Mouse (Mus musculus) gonadal fat pad, adult 2 months (tissue): ENCODE results near the gene Wdr82. TPM values are rescaled to one million over a fixed set of nuclear protein-coding genes. Genes with fewer than 3 reads are reported as not detected.
"Not testable (repeated sequence)": the region's sequence is repeated elsewhere in the genome, so short reads cannot be mapped to it uniquely, and the experiment has no call there.

Source experiments
- DNase-seq: peaks from one replicate; pipeline ENCODE4 v3.0.0-alpha.2; 2012; ENCODE audit warnings: low read depth
- polyA plus RNA-seq: library from polyadenylated mRNA; depleted of rRNA; stranded (reverse); fragments of >200 nt; gene quantifications from 2 replicates; pipeline ENCODE4 v1.2.3, GENCODE M21; 2012

Wdr82 gene
- polyA plus RNA-seq, 1 experiment: 46.2 TPM

DNA sequence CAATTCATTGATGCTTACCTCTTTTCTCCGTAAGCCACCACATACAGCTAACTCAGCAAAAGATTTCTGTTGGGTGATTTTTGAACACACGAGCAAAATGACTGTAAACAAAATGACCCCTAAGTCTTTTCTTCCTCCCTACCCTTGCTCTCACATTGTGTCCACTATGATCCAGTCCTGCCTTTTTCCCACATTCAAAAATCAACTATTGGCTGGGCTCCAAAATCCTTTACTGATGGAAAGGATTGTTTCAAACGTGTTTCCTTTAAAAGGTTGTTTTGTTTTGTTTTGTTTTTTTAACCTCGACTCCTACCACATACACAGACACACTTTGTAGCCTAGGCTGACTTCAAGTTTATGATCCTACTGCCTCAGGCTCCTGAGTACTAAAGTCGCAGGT, 10.3 kb upstream of the Wdr82 start:
- no peak for DNase-seq

DNA sequence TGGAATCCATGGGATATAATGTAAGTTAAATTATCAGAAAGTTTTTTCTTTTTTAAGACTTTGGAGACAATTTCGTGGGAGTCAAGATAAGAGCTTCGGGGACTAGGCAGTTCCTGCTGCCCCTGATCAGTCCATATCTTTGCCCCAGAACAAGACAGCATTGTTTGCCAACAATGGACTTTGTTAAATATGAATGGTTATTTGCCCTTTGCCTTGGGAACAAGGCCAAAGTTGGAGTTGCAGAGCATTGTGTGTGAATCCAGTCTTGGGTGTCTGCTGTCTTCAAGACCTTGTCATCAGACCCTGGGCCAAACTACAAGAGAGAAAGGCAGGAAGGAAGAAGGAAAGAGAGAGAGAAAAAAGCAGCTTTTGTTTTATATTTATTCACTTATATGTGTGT, 4.0 kb upstream of the Wdr82 start:
- no peak for DNase-seq

DNA sequence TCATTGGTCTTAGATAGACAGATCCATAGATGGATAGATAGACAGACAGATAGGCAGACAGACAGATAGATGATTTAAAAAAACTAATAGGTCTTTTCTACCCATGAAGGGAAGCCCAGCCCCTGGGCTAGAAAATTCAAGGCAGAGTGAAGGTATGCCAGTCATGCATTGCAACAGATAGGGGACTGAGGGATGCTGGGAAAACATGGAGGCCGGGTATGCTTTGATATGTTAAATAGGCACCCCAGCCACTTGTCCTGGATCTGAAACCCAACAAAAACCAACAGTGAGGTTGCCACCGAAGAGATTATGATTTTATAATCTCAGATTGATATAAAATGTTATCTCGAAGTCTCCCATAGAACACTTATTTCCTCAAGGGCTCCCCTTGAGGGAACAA, 3.5 kb upstream of the Wdr82 start:
- no peak for DNase-seq

DNA sequence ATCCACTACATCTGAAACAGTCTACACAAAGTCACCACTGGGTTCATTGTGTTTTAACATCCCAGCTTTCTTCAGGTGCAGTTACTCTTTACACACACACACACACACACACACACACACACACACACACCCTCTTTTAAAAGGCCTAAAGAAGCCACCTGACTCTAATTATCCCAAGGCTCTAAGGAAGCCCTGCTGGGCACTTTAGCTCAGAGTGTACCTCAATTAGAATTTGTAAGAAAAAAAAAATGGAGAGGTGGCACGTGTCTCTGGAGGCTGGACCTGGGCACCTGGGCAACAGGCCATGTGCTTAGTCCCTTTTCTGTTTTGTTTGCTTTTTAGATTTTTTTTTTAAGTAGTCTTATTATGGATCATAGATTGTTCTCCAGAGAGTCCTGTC, 3.0 kb upstream of the Wdr82 start:
- DNase-seq: no peak

DNA sequence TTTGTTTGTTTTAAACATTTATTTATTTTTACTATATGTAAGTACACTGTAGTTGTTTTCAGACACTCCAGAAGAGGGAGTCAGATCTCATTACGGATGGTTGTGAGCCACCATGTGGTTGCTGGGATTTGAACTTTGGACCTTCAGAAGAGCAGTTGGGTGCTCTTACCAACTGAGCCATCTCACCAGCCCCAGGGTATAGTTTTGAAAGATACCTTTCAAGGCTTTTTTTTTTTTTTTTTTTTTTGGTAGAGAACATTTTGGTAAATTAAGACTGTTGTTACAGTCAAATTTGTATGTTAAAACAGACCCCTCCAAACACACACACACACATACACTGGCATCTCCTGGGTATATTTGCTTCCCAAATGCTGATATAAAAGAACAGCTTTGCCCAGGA, 1.7 kb upstream of the Wdr82 start:
- DNase-seq: not testable (repeated sequence)

DNA sequence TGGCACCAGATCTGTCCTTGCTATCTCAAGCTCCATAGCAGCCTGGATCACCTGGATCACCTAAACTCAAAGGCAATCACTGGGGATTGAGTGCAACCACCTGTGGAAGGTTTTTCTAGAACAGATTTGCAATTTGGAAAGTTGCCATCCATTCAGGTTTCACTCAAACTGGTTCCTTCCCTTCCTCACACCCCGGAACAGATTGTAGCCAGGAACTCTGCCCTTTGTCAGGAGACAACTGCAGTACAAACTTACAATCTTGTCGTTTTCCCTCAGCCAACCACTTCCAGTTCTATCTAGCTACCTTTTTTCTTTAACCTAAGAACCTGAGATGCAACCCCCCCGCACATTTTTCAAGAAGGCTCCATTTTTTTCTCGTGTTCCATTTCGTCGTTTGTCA, 811 bp upstream of the Wdr82 start:
- DNase-seq: no peak

DNA sequence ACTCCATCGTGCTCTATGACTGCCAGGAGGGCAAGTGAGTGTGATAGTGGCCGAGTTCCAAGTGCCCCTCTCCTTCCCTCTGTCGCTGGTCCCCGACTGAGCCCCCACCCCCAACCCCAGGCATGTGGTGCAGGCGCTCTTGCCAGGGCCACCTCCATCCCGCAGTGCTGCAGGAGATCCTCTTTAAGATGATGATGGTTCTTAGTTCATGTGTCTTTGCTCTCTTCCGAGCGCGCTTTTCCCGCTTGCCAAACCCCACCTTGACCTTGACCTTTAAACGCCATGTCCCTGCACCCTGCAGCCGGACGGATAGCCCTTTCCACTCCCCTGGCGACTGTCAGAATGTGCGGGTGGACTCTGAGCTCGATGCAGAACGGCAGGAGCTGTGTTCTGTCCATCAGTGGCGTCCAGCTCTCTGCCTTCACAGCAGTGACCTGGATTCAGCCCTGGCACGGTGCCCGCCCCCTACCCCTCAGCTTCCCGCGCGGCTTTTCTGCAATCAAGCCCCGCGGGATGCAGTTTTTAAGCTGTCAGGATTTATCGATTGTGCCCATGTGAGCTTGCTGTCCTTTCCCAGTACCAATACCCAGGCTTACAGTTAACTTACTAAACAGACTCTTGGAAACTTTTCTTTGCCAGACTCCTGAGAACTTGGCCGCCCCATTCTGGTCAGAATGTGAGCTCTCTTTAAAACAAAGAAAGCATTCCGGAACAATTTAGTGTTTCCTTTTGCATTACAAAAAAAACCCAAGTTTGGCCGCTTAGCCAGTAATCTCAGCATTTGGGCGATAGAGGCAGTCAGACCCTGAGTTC, 824 bp downstream of the Wdr82 start:
- DNase-seq: no peak

DNA sequence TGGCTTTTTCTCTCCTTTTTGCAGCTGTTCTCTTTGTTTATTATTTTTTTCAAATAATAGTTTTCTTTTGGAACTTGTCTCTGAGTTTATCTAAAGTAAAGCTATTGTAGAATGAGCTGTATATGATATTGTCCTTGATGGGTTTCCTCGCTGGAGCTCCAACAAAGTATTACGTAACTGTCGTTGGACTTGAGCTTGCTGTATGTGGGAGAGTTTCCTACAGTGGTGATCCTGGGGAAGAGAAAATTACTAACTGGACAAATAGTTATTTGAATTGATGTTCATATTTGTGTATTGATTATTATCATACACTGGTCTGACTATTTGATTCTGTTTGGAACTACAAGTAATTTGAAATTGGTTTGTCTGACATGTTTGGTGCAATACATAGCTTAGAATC, 1.8 kb downstream of the Wdr82 start:
- DNase-seq: no peak

DNA sequence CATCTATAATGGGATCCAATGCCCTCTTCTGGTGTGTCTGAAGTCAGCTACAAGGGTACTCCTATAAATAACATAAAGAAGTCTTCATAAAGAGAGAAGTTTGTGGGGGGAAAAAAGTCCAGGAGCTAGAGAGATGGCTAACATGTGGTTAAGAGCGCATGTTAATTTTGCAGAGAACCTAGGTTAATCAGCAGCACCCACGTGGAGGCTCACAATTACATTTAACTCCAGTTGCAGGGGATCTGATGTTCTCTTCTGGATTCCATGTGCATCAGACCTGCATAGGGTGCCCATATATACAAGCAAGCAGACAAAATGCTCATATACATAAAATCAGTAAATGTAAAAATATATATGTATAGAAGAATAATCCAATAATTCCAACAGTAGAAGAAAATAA, 2.6 kb downstream of the Wdr82 start:
- no peak for DNase-seq

DNA sequence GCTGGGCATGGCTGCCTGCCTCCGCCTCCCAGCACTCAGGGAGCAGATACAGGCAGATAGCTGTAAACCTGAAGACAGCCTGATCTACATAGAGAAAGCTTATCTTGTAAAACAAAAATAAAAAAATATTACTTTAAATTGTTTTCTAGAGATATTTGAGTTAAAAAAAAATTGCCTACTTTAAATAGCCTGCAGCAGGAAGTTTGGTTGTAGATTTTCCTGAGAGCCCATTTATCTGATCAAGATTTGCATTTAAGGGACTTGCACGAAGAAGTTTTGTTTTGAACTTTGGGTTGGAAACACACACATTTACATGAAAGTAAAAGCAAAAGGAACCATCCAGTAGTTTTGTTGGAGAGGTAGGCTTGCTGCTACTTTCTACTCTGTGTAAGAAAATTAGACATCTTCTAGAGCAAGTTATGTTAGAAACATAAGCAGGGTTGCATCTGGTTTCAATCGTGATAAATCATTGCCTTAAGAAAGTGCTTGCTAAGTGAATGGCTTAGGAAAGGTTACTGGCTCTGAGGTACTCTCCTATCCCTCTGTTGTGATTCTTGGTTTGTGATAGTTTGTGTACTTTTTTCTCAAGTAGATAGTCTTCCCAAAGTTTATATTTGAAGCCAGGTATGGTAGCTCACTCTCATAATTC, 4.9 kb downstream of the Wdr82 start:
- no peak for DNase-seq

DNA sequence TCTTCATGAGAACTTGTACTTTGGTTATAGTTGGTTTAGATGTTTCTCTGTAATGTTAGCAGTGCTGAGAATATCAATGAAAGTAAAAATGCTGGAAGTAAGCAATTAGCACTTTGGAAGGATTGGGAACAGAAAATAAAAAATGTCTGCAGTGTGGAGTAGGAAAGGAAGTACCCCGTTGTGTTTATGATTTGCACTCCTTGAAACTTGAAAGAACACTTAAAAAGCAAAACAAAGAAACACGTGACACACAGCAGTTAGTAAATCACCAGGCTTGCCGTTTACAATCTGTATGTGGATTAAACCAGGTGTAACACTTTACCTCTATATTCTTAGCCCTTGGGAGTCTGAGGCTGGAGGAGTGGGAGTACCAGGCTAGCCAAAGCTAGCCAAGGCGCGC, 6.0 kb downstream of the Wdr82 start:
- DNase-seq: no peak

DNA sequence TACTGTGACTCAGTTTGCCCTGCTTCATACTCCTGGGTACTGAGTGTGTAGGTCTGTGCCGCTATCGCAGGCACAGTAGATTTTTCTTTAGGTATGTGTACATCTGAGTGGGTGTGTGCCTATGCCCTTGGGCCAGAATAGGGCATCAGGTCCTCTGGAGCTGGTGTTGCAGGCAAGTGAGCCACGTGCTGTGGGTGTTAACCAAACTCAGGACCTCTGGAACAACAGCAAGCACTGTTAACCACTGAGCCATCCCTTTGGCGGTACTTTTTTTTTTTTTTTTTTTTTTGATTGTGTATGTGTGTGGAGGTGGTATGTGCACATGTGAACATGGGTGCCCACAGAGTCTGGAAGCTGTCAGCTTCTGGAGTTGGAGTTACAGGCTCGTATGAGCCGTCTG, 7.1 kb downstream of the Wdr82 start:
- no peak for DNase-seq

DNA sequence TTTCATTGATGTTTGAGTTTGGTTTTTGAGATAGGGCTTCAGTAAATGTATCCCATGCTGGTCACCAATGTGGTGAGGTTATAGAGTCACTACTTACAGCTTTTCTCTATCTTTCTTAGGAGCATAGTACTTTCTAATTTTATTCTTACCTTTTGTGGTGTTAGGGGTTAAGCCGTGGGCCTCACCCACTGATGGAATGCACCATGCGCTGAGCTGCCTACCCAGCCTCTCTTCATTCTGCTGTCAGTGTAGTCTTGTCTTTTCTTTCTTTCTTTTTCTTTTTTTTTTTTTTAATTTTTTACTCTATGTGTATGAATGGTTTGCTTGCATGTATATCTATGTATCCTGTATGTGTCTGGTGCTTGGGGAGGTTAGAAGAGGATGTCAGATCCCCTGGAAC, 8.7 kb downstream of the Wdr82 start:
- no peak for DNase-seq

DNA sequence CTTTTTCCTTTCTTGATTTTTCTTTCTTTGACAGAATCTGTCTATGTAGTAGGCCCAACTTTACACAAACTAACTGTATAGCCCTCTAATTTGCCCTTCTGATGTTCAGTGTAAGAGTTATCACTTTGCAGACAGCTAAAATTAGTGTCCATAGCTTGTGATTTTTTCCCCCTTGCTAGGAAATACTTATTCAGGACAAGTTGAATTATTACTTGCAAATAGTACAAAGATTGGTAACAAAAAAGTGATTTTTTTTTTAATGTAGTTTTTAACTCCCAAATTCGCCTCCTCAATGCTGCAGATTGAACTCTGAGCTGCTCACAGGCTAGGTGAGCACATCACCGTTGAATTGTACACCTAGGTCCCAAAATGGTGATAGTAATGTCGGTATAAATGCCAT, 9.2 kb downstream of the Wdr82 start:
- no peak for DNase-seq

DNA sequence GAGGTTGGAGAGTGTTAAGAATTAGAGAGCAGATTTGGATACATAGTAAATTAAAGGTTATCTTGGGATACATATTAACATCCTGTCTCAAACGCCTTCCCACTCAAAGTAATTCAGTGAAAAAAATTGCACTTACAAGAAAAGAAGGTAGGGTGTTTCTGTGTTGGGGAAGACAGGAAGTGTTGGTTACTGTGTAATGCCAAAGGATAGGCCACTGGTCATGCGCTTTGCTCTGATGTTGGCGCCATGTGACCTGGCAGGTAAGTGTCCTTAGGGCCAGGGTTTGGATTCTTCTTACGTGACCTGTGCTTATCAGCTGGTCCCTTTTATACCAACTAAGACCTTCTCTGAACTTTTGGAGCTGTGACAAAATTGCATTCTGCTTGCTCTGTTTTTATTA, 11.4 kb downstream of the Wdr82 start:
- no peak for DNase-seq

DNA sequence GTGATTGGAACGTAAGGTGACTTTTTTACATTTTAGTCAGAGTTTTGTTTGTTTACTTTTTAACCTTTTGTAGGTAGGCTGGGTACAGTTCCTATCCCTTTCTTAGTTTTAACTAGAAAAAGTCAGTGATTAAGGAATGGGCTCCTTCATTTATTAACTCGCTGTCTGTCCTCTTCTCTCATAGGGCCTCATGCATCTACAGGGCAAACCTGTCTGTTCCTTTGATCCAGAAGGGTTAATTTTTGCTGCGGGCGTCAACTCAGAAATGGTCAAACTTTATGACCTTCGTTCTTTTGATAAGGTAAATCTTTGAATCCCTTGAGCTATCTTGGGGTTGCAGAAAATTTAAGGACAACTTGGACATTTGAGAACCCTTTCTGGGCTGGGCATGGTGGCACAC, 13.3 kb downstream of the Wdr82 start:
- DNase-seq: no peak

DNA sequence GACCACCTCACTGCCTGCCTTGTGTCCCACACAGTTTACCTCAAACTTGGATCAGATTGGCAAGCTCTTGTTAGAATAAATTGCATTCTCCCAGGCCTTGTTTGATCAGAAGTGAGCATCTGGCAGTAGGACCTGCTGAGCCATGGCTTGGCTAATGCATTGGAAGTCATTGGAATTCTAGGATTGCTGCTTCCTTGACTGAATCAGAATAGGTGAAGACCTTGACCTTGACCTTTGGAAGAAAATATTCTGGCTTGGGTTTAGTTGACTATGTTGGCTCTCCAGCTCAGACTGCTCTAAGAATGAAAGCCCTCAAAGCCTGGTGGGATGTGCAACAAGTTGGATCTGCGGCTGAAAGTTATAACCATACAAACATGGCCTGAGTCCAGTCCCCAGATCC, 20.6 kb downstream of the Wdr82 start:
- no peak for DNase-seq

DNA sequence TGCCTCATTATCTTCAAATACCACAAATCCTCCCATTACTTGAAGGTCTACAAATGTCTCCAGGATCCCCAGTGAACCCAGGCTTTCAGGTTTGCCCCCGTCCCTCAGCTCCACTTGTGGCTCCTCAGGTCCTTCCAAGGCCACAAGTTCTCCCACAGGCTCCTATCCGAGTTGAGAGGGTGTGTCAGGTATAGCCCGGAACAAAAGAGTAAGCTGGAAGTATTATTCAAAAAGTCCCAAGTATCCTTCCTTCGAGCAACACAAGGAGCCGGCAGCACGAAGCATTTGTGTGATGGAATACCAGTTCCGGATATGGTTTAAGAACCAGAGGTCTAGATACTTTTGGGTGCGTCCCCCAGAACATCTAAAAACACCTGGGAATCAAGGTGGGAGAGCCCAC, 21.3 kb downstream of the Wdr82 start:
- no peak for DNase-seq

DNA sequence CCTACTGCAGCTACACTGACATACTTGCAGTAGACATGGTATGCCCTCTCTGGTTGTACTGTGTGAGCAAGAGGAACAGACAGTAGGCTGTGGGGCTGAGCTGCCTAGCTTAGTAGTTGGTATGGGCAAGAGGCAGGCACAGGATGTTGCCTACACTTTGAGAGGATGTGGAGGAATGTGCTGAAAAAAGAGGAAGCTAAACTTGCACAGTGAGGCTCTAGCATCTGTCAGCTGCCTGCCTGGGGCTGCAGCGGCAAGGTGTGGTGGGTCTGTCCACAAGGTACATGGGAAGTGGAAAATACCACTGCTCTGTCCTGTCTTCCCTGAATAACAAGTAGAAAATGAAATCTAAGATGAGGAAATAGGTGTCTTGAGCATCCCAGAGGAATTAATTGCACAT, 22.3 kb downstream of the Wdr82 start:
- no peak for DNase-seq

DNA sequence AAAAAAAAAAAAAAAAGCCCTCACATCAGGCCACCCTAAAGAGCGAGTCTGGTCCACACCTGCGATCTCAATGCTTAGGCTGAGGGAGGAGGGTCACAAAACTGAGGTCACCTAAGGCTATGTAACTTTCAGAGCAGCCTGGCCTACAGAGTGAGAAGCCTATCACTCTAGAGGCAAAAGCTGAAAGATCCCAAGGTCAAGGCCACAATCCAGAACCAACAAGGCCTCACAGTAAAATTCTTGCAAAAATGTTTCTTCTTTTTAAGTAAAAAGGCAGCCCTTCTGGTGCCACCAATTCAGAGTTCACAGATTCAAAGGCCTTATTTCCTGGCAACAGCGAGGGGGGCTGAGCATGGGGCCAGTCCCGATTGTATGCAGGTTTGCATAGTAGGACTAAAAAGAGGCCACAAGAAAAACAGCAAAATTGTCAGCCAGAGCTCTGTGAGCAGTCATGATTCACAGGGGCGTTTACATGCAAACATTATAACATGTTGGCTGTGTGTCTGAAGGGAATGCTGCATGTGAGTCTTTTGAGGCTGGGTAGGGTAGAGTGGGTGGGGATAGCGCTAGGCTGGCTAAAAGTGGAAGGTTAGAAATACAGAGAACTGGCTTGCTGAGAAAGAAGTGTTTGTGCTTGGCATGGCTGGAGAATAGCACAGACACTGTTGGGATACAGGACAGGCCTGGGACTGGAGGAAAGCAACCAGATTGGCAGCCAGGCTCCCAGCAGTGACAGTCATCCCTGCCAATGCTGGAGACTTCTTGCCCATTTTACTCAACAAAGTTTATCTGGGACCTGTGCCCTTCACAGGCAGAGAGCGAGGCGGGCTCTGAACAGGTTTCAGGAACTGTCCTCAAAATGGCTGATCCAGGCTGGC, 23.4 kb downstream of the Wdr82 start:
- DNase-seq: no peak

DNA sequence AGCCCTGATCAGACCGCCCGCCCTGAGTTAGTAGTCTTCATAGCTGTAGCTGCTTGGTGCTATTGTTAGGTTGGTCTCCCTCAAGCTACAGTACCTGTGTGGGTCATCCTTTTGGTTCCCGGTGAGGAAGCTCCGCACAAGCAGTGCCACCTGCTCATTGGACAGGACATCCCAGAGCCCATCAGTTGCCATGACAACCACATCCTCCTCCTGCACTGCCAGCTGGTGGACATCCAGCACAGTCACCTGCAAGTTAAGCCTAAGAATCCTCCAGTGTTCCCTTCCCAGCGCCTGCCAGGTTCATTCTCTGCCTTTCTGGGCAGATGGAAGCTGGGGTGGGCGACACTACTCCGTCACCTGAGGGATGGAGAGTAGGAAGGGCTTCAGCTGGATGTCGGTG, 25.0 kb downstream of the Wdr82 start:
- no peak for DNase-seq

DNA sequence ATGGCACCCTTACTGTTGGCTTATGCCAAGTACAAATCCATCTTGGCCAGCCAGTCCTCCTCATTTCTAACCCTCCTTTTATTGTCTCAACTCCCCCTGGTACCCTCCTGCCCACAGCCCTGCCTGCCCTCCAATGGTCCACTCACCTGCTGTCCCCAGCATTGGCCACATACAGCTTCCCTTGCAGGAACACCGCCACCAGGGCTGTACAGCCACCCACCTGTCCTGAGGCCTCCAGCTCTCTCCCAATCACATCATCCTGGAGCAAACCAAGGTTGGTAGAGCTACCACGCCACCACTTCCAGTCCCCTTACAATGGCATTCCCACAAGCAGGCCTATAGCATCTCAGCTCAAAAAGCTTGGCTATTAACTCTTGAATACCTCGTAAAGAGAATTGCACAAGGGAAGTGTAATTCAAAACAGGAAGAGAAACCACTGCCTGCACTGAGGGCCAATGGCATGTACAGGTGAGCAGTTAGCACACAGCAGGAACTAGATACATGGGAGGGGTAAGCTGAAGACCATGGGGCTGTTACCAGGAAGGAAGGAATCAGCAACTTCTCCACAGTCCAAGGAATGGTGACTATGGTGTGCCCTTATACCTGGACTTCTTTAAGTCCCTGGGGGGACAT, 26.5 kb downstream of the Wdr82 start:
- DNase-seq: no peak
